Mouse (Mus musculus) B cell, adult 2 months (primary cell): ENCODE results near the gene Slc35b4.

Experiments used
- DNase-seq, 2 experiments: peaks; one replicate each; pipeline ENCODE4 v3.0.0; 2022

Slc35b4 gene

DNA sequence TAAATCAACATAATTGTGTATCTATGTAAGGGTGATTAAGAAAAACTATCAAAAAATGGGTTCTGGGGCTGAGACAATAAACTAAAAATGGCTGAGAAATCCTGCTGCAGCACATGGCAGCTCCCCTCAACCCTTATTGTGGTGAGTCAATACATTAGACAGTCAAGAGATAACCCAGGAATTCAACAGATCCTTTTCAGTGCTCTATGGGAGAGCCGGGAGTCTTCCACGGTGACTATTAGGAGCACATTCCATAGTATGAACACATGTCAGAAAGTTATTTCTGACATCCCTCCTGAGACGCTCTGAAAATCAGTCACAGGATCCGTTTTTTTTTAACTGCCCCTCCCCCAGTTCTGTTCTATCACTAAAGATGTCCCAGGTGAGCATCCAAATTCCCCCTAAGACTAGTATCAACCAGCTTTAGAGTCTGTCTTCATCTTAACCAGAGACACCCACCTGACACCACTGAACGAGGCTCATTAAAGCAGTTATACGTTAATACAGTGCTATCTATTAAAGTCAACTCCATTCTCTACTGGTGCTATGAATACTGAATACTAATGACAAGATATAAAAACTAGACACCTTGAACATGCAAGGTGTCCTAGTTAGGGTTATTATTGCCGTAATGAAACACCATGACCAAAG lies 5.9 kb downstream of the Slc35b4 start:
- no peak for DNase-seq

DNA sequence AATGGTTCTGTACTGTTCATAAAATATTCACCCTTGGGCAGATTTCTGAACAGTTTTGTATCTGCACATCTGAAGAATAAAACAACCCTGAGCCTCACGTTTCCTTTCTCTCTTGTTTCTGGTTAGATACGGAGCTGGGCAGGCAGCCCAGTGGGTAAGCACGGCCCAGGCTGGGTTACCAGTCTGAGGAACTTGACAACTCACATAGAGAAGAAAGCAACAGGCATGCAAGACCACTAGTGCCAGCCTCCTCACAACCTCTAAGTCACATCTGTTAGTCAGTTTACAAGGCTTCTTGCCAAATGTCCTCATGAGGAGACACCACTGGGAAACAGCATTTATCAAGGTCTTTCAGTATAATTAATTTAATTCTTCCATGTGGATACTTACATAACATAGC lies 8.1 kb downstream of the Slc35b4 start:
- no peak for DNase-seq

DNA sequence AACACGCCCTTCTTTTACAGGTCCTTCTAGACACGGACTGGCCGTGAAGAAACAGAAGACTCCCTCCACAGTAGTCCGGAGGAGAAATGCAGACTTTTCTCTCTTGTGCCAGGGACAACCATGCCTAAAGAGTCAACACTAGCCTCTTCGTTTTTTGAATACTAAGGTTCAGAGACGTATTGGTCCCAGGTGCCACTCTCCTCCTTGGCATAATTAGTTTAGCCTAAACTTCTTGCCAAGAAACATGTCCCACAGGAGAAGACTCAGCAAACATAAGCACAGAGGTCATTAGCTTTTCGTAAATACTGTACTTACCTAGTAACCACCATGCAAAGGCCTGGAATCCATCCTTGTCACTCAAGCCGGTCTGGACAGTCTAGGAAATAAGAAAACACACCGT lies 13.9 kb downstream of the Slc35b4 start:
- DNase-seq = no peak

DNA sequence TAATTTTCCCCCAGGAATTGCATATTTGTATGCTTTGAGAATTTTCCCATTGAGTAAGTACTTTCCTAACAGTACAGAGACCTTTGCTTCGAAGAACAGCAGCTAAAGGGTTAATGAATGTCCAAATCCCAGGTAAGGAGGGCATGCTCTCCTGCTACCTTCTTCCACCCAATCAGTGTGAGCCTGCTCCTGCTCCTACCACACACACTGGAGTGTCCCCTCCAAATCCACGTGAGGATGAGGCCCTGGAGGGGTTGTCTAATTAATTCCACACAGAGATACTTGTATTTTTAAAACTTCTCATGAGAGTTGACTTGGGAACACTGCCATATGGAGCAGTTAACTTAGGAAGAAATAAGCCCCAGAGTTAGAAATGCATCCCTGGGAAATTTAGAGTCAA lies 14.3 kb downstream of the Slc35b4 start:
- DNase-seq = no peak

DNA sequence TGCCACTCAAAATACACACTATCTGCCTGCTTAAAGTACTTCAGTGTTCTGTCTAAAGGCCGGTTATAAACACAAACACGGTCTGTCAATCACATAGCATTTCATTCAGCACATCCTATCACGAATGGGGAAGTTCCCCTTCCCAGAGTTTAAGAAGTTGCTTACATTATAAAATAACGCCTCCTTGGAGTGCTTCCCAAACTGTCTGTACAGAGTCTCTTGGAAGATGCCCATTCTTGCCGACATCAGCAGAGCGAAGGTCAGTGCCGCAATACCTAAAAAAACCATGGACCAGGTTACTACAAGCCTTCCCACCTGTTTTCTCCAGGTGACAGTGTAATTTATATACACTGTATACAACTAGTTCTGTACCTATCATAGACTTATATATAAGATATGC lies 15.4 kb downstream of the Slc35b4 start:
- no peak for DNase-seq

DNA sequence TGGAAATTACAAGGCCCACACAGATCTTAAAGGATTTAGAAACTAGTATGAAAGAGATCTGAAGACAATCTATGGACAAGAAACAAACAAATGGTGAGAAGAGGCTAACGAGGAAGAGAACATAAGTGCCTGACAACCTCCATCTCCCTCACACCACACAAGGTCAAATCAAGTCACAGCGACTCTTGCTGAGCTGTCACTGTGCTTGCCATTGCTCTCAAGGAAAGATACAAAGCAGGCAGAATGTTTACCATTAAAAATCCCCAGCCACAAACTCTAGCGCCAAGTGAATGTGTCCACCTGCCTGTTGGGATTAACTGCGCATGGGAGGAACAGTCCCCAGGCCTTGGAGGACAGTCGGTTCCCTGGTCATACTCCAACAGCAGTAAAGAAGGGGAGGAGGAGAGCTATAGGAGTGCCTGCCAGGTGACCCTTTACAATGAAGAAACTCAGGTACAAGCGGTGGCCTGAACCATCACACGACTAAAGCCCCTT lies 16.0 kb downstream of the Slc35b4 start:
- DNase-seq = no peak

DNA sequence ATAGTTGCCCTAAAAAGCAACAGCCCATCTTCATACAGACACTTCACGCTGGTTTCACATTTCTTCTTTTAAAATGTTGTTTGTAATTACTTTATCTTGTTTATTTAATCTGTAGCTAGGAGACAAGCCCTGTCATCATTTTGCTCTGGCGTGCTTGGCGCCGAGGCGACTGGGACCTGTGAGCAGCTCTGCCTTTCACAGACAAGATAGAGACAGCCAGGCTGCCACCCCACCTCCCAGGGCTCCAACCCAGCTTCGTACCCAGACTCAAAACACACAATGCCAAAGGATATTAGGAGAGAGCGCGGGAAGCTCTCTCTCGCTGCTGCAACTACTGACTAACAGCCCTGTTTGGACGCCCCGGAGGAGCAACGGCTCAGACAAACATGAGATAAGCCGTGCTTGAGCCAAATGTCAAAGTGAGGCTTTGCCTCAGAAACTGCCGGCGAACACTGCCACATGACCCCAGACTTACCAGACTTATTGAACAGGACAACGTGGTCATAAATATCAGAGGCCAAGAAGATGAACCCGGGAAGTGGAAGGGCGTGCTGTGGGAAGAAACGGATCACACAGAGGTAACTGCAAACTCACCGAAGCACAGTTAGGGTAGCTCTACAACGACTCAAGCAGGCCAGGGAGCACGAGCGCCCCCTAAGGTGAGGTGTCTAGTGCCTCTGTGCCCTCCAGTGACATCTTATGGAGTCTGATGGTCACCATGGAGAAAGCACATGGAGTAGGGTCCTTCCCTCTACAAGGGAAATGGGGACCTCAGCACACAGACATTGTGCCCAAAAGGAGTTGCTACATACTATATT lies 16.7 kb downstream of the Slc35b4 start:
- DNase-seq = no peak

DNA sequence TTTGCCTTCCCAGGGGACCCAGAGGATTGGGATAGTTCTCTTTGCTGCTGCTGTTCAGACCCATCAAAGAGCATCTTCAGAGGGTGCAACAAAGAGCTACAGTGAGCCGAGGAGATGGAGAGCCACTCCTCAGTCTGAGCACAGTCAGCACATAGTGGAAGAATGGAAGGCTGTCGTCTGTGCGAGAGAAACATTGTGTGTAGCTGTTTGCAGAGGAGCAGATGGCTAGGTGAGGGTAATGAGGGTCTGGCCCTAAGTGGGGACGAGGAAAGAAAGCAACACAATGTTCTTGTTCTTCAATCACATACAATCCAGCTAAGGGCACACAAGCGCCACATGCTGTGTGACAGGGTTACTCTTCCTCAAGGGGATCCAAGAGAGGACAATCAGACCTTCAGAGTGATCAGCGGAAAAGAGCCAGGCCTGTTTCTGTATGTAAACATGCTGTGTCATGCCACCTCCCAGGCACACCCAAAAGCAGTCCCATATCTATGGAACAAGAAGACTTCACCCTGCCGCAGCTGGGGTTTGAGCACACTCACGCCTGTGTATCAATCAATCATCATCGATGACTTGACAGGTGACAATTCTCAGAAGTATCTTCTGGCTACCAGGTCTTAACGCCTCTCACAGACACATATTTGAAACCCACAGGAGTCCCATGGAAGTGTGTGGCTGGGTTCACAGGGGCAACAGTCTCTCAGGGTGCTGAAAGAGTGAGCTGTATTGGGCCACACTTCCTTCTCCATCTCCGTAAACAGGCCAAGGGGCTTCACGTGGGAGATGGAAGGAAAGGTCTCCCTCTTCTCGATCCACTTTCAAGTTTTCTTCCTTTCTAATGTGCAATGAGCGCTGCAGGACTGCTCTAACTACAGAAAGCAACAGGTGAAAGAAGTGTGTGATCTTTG lies 19.8 kb downstream of the Slc35b4 start:
- DNase-seq = no peak

DNA sequence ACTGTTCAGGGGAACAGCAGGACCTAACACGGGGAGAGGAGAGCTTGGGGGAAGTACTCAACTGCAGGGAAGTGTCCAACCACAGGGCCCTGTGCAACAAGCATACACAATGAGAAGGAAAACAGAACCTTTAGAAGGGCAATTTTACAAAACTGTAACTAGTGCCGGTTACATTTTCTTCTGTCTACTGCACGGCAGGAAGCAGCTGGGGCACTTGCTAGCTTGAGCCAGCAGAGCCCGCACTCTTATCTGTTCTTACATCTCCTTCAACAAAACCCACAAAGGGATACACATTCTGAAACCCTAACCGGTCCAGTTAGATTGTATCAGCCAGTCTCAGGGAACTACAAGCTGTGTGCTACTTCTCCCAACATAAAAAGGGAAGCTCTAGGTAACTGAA lies 20.9 kb downstream of the Slc35b4 start:
- DNase-seq = peak; percentile 25 to 35

DNA sequence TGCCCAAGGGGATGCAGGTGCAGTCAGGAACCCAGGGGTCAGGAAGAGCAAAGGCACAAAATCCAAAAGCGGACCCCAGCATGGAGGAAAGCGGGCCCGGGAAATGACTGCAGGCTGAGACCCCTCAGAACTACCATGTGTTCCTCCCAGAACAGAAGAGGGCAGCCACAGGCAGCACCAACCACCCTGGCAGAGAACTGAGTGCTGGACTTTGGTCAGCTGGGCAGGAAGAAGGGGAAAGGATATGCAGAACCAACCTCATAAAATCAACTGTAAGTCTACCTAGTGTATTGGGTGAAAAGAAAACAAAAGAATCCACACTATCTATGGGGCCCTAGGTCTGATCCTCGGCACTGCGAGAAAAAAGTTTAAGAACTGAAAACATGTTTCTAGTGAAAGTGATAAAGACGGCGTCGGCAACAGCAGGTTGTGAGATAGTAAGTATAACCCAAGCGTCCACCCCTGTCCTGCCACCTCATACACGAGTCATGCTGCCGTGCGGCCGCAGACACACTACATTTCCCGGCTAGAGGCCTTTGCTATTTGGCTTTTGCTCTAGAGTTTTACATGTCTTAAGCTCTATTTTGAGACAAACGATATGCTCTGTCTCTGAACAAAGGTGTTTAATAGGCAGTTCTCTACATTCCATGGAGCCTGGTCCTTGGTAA lies 21.6 kb downstream of the Slc35b4 start:
- no peak for DNase-seq

DNA sequence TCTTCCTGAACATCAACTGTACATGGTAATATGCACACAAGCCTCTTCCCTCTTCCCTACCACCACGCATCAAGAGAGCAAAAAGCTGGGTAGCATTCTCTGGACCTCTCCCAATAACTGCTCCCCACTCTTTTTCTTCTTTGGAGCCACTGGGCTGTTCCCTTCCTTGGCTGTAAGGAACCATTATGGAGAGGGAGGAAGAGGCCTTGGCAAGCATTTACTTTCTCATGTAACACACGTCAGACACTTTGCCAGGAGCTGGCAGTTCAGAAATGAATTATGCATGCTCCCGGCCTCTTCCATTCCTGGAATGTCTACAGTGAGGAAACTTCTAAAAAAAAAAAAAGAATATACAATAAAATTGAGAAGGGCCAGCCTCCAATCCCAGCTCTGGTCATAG lies 22.7 kb downstream of the Slc35b4 start:
- DNase-seq = no peak

DNA sequence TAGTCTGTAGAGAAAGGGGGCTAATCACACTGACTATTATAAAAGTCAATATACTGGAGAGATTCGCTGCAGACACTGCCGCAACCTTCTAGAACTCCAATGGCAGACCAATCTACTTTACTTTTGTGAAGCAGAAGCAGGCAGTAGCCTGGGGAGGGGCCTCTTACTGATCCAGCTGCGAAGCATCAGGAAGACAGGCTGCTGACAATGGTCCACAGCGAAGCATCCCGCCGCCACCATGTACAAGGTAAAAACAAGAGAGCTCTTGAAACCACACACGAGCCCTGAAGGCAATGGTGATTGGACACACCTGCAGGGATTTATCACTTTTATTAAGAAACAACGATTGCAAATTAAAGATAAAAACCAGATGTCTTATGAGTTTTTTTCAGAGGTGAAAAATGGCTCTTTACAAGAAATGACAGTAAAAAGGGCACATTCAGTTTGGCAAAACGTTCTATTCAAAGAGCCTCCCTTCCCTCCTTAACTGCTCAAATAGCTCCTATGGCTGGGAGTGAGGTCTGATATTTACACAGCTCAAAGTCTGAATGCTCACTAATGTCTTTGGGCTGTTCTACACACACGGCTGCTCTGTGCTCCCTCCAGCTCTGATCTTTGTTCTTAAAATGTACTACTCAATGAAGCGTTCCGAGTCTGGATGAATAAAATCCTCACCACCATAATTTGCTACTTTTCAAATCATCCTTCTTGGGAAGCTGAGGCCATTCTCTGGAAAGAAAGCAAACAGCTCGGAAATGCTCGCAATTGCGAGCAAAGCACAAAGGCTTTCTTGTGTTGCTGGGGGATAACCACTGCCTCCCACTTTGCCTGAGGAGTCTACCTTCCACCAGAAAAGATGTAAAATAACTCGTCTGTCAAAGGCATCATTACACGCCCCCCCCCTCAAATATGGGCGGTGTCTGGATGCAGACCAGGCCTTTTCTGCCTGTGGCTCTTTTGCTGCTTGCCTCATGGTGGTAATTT lies 23.6 kb downstream of the Slc35b4 start:
- no peak for DNase-seq

DNA sequence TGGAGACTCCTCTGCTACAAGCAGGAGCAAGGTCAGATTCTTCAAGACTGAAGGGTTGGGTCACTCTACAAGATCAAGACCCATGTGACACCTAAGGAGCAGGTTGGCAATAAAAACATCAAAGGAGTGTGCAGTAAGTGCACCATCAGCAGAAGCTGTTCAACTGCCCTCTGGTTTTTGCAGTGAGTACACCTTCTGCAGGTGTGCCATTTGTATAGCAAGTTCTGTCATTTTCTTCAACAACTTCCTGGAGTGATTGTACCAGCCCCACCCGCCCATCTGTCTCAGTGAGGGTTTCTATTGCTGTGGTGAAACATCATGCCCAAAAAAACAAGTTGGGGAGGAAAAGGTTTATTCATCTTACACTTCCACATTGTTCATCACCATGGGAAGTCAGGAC lies 27.1 kb downstream of the Slc35b4 start:
- DNase-seq = no peak

DNA sequence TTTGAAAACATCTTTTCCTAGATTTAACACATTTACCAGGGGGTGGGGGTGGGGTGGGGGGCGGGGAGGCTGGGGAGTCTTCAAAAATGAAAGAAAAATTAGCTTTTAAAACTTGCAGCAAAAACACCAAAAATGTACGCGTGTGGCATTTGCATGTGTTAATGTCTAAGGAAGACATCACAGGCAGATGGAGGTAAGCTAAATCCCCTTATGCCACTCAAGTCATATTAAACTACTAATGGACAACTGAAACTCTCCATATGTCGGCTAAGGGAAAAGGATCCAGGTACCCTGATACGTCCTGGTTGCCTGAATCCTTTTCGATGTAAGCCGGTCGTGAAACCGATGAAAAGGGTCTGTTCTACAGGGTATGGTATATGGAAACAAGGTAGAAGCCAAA lies 27.8 kb downstream of the Slc35b4 start:
- DNase-seq = no peak

DNA sequence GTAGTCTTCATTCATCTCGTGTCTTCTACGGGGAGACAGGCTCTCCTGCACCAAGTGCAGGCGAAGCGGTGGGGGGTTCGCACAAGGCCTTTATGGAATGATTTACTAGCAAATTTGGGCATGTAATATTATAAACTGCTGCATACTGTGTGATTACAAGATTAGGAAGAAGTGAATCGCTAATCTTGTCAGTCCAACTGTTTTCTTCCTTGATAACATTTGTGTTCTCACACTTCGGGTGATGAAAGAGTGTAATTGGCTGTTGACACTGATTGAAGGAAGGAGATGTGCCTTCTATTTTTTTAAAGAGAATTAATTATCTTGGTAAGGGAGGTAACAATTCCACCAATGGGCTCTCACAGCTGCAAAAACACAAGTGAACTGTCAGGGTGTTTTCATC lies 28.3 kb downstream of the Slc35b4 start:
- no peak for DNase-seq

DNA sequence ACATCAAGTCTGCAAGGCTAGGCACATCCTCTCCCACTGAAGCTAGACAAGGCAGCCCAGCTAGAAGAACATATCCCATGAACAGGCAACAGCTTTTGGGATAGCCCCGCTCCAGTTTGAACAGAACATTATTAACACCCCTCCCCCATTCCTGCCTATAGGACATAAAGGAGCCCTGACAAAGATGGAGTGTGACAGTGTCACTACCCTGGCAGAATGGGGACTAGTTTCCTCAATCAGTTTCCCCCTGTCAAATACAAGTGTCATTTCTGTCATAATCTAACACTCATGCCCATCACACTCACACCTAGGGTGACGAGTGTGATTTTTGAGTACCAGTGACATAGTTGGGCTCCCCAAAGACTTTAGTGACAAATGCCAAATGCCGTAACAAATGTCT lies 28.9 kb downstream of the Slc35b4 start:
- DNase-seq = no peak

DNA sequence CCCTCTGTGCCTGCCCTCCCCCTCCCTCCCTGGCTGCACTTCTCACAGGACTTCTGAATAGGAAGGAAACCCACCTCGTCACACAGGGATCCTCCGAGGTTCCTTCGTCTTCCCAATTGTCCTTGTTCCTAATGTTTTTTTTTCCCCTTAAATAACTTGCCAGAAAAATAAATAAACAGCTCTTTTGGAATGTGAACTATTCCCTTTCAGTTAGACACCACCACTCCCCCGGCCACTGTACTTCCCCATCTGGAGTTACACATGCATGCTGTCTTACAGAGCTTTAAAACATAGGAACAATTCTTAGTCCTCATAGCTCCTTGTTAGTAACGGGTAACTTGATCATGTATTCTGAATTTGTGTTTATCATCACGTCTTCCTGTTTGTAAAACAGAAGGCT lies 30.9 kb downstream of the Slc35b4 start:
- DNase-seq = no peak

DNA sequence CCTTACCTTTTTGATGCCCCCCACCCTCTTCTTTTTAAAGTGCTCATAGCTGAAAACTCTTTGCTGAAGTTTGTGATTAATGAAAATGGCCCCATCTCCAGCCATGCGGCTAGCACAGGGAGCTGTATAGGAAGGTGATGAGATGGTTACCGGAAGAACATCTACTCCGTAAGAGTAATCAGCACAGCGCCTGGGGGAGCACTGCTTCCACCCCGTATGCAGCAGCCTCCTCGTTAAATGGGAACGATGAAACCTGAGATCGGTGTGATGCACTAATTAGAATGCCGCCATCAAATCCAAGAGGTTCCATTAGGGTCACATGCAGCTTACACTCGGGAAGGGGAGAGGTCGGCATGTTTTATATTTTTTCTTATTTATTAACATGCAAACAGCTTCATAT lies 34.0 kb downstream of the Slc35b4 start:
- DNase-seq = no peak

DNA sequence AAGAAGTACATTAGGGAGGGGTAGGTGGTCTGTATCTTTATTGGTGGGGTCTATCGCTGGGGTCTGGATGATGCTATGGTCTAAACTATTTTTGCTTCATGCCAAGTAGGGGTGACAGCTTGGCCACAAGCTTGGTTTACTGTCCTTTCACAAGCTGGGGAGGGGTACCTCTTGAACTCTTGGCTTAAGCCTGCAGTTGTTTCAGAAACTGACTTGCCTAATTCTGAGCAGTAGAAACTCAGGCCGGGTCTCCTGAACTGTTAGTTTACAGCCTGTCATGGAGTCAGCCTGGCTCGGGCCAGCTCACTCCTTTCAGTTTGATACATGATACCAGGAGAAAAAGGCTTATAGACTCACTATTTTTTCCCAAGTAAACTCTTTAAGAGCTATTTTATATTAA lies 38.5 kb downstream of the Slc35b4 start:
- DNase-seq = no peak

DNA sequence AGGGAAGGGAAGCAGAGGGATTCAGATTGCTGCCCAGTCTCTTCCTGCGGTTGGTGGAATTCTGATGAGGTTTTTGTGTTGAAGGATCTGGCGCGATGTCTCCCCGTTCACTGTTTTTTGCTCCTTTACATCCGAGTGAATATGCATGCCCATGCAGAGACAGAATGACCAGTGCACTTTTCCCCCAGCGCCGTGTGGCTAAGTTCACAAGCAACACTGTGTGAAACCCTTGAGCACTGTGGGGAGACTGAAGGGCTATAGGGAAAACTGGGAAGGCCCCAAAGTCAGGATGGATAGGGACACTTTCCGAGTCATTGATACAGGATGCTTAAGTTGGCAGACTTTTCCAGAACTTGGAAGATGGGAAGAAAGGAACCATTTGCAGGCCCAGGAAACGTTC lies 44.5 kb downstream of the Slc35b4 start:
- DNase-seq = no peak

DNA sequence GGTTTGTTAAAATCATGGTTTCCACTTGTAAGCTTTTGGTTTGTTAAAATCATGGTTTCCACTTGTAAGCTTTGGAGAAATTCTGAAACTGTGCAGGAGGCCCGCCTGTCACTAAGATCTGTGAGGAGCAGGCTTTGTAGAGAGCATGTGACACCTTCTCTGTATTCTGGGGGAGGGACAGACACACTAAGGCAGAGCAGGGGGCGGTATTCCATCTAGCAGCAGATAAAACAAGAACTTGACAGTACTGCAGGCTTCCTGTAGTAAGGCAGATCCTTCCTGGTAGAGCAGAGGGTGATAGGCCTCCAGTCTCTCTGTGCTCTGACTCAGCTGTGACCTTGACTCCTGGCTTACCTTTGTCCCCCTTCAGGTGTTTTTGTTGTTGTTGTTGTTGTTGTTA lies 47.6 kb downstream of the Slc35b4 start:
- DNase-seq = no peak

DNA sequence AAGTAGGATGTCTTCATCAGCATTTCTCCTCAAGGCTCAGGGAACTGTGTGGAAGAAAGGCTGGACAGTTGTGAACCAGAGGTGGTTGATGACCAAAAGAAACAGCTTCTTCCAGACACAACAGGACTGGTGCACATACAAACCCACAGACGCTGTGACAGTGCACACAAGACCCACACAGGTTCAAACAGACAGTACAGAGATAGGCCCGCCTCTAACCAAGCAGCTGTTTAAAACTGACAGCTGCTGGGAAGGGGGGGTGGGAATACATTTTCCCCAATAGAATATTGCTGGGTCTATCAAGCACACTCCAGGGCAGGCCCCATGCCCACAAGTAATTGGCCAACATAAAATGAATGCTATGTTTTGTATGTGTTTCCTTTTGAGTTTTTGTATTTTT lies 52.5 kb downstream of the Slc35b4 start:
- no peak for DNase-seq
